Mouse (Mus musculus) lung, postnatal 25 days (tissue): ENCODE results near the gene Kif22.
A peak's percentile ranks its signal among the peaks of the same experiment; 100 is the strongest.

Experiments used
- DNase-seq: peaks from one replicate; pipeline ENCODE4 v3.0.0; 2022; ENCODE audit warnings: low spot score

Gene Kif22

GRCm38 (mm10) chr7:127030172-127030571 lies 12.1 kb downstream of the Kif22 start:
- no peak for DNase-seq

DNA sequence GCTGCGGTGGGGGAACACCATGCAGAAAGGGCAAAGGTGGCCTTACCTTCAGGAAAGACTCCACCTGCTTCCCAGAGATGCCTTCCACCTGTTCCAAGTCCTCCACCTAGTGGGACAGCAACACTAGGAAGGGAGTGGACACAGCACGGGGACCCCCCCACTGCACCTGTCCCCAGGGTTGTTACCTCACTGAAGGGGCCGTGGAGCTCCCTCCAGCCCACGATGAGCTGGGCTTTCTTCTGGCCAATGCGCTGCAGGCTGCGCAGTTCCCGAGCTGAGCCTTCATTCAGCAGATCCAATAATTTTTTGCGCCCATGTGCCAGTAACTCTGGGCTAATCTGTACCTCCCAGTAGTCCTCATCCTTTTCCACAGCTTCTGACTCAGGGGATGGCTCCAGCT lies 14.4 kb downstream of the Kif22 start:
- no peak for DNase-seq

DNA sequence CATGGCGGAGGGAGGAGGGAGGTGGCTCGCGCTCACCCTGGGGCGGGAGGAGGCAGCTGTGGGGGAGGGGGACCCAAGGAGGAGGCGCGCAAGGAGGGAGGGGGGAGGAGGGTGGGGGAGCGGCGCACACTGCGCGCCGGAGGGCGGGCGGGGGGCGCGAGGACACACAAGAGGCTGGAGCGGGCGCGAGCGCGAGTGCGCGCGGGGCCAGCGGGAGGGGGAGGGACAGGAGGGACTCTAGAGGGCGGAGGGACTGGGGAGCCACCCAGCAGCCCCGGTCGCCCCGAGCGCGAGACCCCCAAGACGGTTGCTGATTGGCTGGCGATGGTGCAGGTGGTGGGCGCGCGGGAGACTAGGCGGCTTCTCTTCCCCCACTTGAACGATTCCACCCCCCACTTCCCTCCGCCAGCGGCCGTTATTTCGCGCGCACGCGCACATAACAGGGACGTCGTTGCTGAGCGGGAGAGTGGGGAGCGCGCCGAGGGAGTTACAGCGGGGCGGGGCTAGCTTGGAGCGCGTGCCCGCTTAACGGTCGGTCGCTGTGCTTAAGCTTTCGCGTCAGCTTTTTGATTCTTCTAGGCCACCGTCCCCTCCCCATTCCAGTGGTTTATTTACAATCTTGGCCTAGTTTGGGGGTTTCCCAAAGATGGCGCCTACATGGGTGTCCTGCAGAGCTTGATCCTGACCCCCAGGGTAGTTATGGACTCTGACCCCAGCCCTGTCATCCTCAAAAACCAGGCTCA lies 15.1 kb downstream of the Kif22 start, which contains the start of gene Maz:
Maz (minus strand) TSS at position 54 of the 743 bp plus-strand sequence.
- peak; percentile 99 for DNase-seq

GRCm38 (mm10) chr7:127026616-127026983 lies 15.7 kb downstream of the Kif22 start:
- DNase-seq: no peak

- peak; percentile 51 for DNase-seq
These were observed 16.1 kb downstream of the Kif22 start for GRCm38 (mm10) chr7:127026161-127026600.

GRCm38 (mm10) chr7:127025556-127026160 lies 16.6 kb downstream of the Kif22 start:
- DNase-seq: no peak

DNA sequence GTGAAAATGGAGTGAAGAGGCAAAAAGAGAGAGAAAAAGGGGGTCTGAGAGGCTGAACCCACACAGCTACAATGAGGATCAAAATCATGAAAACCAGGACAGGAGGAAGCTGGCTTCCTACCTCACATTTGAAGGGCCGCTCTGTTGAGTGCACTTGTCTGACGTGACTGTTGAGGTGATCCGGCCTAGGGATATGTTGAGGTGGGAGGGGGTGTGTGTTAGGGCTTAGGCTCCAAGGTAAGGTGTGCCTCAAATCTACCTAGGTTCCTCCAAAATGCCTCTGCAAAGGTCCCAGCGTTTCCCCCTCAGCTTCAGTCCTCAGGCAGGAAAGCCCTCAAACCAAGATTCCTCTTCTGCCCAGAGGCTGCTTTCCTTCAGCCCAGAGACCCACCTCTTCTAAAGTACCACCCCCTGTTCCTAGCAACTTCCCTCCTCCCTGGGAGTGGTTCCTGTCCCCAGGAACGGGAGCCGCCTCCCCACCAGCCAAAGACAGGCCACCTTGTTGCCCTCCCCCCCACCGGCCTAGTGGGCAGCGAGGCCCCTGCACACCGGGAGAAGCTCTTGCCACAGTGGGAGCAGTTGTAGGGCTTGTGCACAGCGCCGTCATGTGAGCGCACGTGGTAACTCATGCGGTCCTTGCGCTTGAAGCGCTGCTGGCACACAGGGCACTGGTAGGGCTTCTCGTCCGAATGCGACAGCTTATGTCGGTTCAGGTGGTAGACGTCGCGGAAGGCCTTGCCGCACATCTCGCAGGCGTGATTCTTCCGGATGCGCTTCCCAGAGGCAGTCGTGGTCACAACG lies 17.3 kb downstream of the Kif22 start:
- DNase-seq: peak; percentile 85

DNA sequence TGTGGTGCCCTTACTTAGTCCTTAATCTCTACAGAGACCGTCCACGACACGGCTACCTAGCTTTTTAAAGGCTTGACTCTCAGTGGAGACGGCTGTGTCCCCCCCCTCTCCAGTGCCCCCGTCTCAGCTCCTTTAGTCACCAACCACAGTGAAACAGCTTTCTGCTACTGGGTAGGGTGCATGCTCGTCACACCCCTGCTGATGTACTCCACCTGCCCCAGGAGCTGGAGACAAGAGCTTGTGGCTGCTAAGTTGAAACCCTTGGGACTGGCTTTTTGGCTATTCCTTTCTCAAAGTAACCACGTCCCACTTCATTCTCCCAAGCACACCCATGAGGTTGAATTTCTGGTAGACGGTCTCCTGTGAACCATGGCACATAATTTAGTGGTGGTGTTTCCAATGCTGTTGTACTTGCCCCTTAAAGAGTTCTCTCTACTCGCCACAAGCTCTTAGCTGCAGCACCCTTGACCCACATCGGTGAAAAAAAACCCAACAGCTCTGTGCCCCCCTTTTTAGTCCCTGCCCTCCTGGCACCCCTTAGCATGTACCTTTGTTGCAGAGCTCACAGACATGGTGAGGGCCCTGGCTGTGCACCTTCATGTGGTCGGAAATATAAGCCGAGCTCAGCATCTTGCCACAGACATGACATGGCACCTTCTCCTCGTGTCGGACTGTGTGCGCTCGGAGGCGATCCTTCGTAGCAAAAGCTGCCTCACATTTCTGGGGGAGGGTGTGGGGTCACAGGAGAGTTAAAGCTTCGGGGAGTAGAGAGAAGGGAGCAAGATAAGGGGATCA lies 18.2 kb downstream of the Kif22 start:
- no peak for DNase-seq

- no peak for DNase-seq
These were observed 19.0 kb downstream of the Kif22 start for GRCm38 (mm10) chr7:127023272-127023691.

- no peak for DNase-seq
These were observed 19.6 kb downstream of the Kif22 start for GRCm38 (mm10) chr7:127022528-127023271.

- no peak for DNase-seq
These were observed 20.4 kb downstream of the Kif22 start for GRCm38 (mm10) chr7:127021563-127022527.

DNA sequence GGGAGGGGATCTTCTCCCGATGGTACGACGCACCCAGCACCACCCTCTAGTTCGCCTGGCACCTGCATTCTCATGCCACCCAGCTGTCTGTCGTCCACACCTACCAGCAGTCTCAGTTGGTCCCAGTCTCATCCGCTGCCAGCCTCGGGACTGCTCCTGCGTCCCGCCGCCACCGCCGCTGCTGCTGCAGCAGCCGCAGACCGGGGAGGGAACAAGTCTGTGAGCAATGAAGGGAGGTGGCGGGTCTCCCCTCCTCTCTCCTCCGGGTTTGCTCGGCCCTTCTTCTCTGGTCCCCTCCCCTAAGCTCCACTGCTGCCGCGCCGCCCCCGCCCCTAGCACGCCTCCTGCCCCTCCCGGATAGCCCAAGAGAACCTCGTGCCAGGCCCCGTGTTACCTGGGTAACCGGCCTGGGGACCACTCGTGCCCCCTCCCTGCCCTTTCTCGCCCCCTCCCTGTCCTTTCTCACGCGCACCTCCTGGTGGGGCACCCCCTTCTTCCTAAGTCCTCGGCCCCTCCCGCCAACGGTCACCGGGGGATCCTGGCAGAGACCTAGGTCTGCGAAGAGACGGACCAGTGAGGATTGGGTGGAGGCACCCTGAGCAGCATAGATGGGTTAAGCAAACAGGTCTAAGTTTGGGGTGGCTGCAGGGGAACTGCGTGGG lies 21.2 kb downstream of the Kif22 start, which contains the start of the genes Gm42742 and Prrt2:
Gm42742 (minus strand) TSS at position 197 of the 662 bp plus-strand sequence.
Prrt2 (minus strand) TSS at position 311 of the 662 bp plus-strand sequence.
- DNase-seq: peak; percentile 36

GRCm38 (mm10) chr7:127020491-127020890 lies 21.8 kb downstream of the Kif22 start:
- no peak for DNase-seq

GRCm38 (mm10) chr7:127020031-127020430 lies 22.2 kb downstream of the Kif22 start:
- no peak for DNase-seq

GRCm38 (mm10) chr7:127019306-127019960 lies 22.8 kb downstream of the Kif22 start:
- DNase-seq: no peak

GRCm38 (mm10) chr7:127018416-127019305 lies 23.6 kb downstream of the Kif22 start:
- no peak for DNase-seq

GRCm38 (mm10) chr7:127017950-127018345 lies 24.3 kb downstream of the Kif22 start:
- no peak for DNase-seq
